Mouse (Mus musculus): ENCODE measurements around the gene Gm13698. TPM values are rescaled to one million over a fixed set of nuclear protein-coding genes. Genes with fewer than 3 reads are reported as not detected.
"Not testable (repeated sequence)": the region's sequence is repeated elsewhere in the genome, so short reads cannot be mapped to it uniquely, and the experiment has no call there.

The Gm13698 gene
- under 1 TPM; 0.80 to 0.86 TPM for total RNA-seq (2021)
- long read RNA-seq, experiment 1: 0 reads
- long read RNA-seq, experiment 2: 0 reads

GRCm38 (mm10) chr2:83955393-83955792 is at the start of gene Gm13698:
TSS of gene Gm13698 (plus strand) at chr2:83955693.
- DNase-seq: not testable (repeated sequence)

GRCm38 (mm10) chr2:83929478-83930088 is 25.9 kb upstream of the Gm13698 start:
- DNase-seq: no peak
- intact Hi-C loops (cut with DNase I): no loop called here

More at GRCm38 (mm10) chr2:83955393-83955792, at the start of gene Gm13698:
- intact Hi-C loops (cut with DNase I): not testable (repeated sequence)

GRCm38 (mm10) chr2:83940931-83941361 is 14.5 kb upstream of the Gm13698 start, which contains the start of gene Zswim2:
TSS of gene Zswim2 (minus strand) at chr2:83941228.
- intact Hi-C loops (cut with DNase I): no loop called here
- peak; percentile 19 to 20 for DNase-seq

- intact Hi-C loops (cut with DNase I): no loop called here
- DNase-seq: no peak
These were observed 14.1 kb upstream of the Gm13698 start for GRCm38 (mm10) chr2:83941378-83941777.

- intact Hi-C loops (cut with DNase I): no loop called here
- DNase-seq: no peak
These were observed 13.7 kb upstream of the Gm13698 start for GRCm38 (mm10) chr2:83941792-83942191.

- intact Hi-C loops (cut with DNase I): not testable (repeated sequence)
These were observed 5.7 kb downstream of the Gm13698 start, which contains the start of gene Gm13693 for GRCm38 (mm10) chr2:83961203-83961602. TSS of gene Gm13693 (plus strand) at chr2:83961503.

GRCm38 (mm10) chr2:83967013-83967412 is 11.5 kb downstream of the Gm13698 start, which contains the start of gene Gm13695:
TSS of gene Gm13695 (plus strand) at chr2:83967313.
- DNase-seq; intact Hi-C loops (cut with DNase I): not testable (repeated sequence)

More at GRCm38 (mm10) chr2:83961203-83961602, 5.7 kb downstream of the Gm13698 start, which contains the start of gene Gm13693:
- not testable (repeated sequence) for DNase-seq

GRCm38 (mm10) chr2:83972823-83973222 is 17.3 kb downstream of the Gm13698 start, which contains the start of gene Gm13696:
TSS of gene Gm13696 (plus strand) at chr2:83973123.
- intact Hi-C loops (cut with DNase I); DNase-seq: not testable (repeated sequence)

GRCm38 (mm10) chr2:83978633-83979032 is 23.1 kb downstream of the Gm13698 start, which contains the start of gene Gm13694:
TSS of gene Gm13694 (plus strand) at chr2:83978933.
- intact Hi-C loops (cut with DNase I); DNase-seq: not testable (repeated sequence)

- intact Hi-C loops (cut with DNase I); DNase-seq: not testable (repeated sequence)
These were observed 28.9 kb downstream of the Gm13698 start, which contains the start of gene Gm13697 for GRCm38 (mm10) chr2:83984443-83984842. TSS of gene Gm13697 (plus strand) at chr2:83984743.

GRCm38 (mm10) chr2:83990253-83990652 is 34.8 kb downstream of the Gm13698 start, which contains the start of gene Gm13691:
TSS of gene Gm13691 (plus strand) at chr2:83990553.
- DNase-seq; intact Hi-C loops (cut with DNase I): not testable (repeated sequence)

GRCm38 (mm10) chr2:83993639-83994255 is 38.3 kb downstream of the Gm13698 start:
- DNase-seq; intact Hi-C loops (cut with DNase I): not testable (repeated sequence)

GRCm38 (mm10) chr2:83994526-83994925 is 39.0 kb downstream of the Gm13698 start:
- intact Hi-C loops (cut with DNase I); DNase-seq: not testable (repeated sequence)

Other genes starting within 250 kb of the Gm13698 start
- 10 to 100 TPM; 41.2 to 42.1 TPM for gene Itgav, start 231.3 kb upstream of the Gm13698 start, total RNA-seq (2021)
- gene Fam171b, start 143.1 kb upstream of the Gm13698 start, total RNA-seq (2021): 1 to 10 TPM; 1.6 TPM
- not detected for gene Zswim2, start 14.5 kb upstream of the Gm13698 start, total RNA-seq (2021)
- gene Gm13693, start 5.8 kb downstream of the Gm13698 start, total RNA-seq (2021): under 1 TPM; 0.80 to 0.86 TPM
- under 1 TPM in 1 of 2 experiments, not detected in 1; 0.86 TPM for gene Gm13695, start 11.6 kb downstream of the Gm13698 start, total RNA-seq (2021)
- gene Gm13696, start 17.4 kb downstream of the Gm13698 start, total RNA-seq (2021): under 1 TPM; 0.80 to 0.86 TPM
- gene Gm13694, start 23.2 kb downstream of the Gm13698 start, total RNA-seq (2021): under 1 TPM; 0.80 to 0.86 TPM
- gene Gm13697, start 29.1 kb downstream of the Gm13698 start, total RNA-seq (2021): under 1 TPM; 0.80 to 0.86 TPM
- gene Gm13691, start 34.9 kb downstream of the Gm13698 start, total RNA-seq (2021): under 1 TPM; 0.80 to 0.86 TPM